Mouse (Mus musculus): ENCODE measurements around the gene Nmu. TPM values are rescaled to one million over a fixed set of nuclear protein-coding genes. Genes with fewer than 3 reads are reported as not detected.

Nmu gene
- polyA plus RNA-seq (2021; fragmentation: Nextera tagmentation) = not detected in 2 replicates
- long read RNA-seq, experiment 1 = 0 reads
- long read RNA-seq, experiment 2 = 0 reads

GRCm38 (mm10) chr5:76363453-76364104, at the start of gene Nmu:
TSS of gene Nmu (minus strand) at chr5:76363788.

GRCm38 (mm10) chr5:76330953-76331352, 32.6 kb downstream of the Nmu start, which contains the start of gene Pdcl2:
TSS of gene Pdcl2 (minus strand) at chr5:76331156.

GRCm38 (mm10) chr5:76304452-76305341, 58.9 kb downstream of the Nmu start, which contains the start of gene Clock:
TSS of gene Clock (minus strand) at chr5:76304792.

Other genes starting within 250 kb of the Nmu start
- 21.5 and 23.6 TPM in 2 replicates for gene Srd5a3, start 223.5 kb downstream of the Nmu start, polyA plus RNA-seq (2021; fragmentation: Nextera tagmentation)
- 3.9 and 41.4 TPM in 2 replicates for gene Tmem165, start 179.9 kb downstream of the Nmu start, polyA plus RNA-seq (2021; fragmentation: Nextera tagmentation)
- gene Clock, start 59.0 kb downstream of the Nmu start, polyA plus RNA-seq (2021; fragmentation: Nextera tagmentation) = 9.7 and 10.0 TPM in 2 replicates
- not detected in 2 replicates for gene Pdcl2, start 32.6 kb downstream of the Nmu start, polyA plus RNA-seq (2021; fragmentation: Nextera tagmentation)
- 0.54 TPM in 1 of 2 replicates, not detected in the other for gene Gm7271, start 120.3 kb upstream of the Nmu start, polyA plus RNA-seq (2021; fragmentation: Nextera tagmentation)
- 19.9 and 27.4 TPM in 2 replicates for gene Exoc1, start 165.5 kb upstream of the Nmu start, polyA plus RNA-seq (2021; fragmentation: Nextera tagmentation)
- gene Cep135, start 224.9 kb upstream of the Nmu start, polyA plus RNA-seq (2021; fragmentation: Nextera tagmentation) = 1.0 and 1.2 TPM in 2 replicates